Mouse (Mus musculus) forebrain, embryonic 15.5 days (tissue): Measurements from ENCODE around the gene Slc16a14. TPM values are rescaled to one million over a fixed set of nuclear protein-coding genes. Genes with fewer than 3 reads are reported as not detected.

Source experiments
- ATAC-seq: fragments of 200-750 bp; cut with Nextera tagmentation; replicated peaks from 2 replicates; pipeline ENCODE4 v1.8.0; 2017; ENCODE audit warnings: mild to moderate bottlenecking, moderate TSS enrichment, moderate library complexity
- H3K27ac ChIP-seq: fragments of 300-500 bp; sonication (generic); replicated peaks from 2 replicates; pipeline ENCODE4 v1.5.1; 2015; ENCODE audit warnings: mild to moderate bottlenecking, inconsistent platforms
- H3K27me3 ChIP-seq: fragments of 300-500 bp; sonication (generic); 2 replicates; pipeline ENCODE4 v1.6.1; 2015; ENCODE audit warnings: inconsistent platforms
- H3K36me3 ChIP-seq: fragments of 300-500 bp; sonication (generic); 2 replicates; pipeline ENCODE4 v1.6.1; 2015; ENCODE audit warnings: mild to moderate bottlenecking, inconsistent platforms
- H3K4me1 ChIP-seq: fragments of 300-500 bp; sonication (generic); 2 replicates; pipeline ENCODE4 v1.6.1; 2015; ENCODE audit warnings: inconsistent platforms
- H3K4me2 ChIP-seq: fragments of 300-500 bp; sonication (generic); replicated peaks from 2 replicates; pipeline ENCODE4 v1.6.1; 2015; ENCODE audit warnings: mild to moderate bottlenecking, inconsistent platforms
- H3K4me3 ChIP-seq: fragments of 300-500 bp; sonication (generic); 2 replicates; pipeline ENCODE4 v1.5.1; 2015; ENCODE audit warnings: mild to moderate bottlenecking, inconsistent platforms
- H3K9ac ChIP-seq: fragments of 300-500 bp; sonication (generic); replicated peaks from 2 replicates; pipeline ENCODE4 v1.6.1; 2015; ENCODE audit warnings: mild to moderate bottlenecking, inconsistent platforms
- H3K9me3 ChIP-seq: fragments of 300-500 bp; sonication (generic); 2 replicates; pipeline ENCODE4 v1.6.1; 2016; ENCODE audit warnings: inconsistent platforms
- WGBS: fragments of 180-500 bp; shearing (Covaris S2); methylation state at CpG from one replicate; pipeline ENCODE4 v1.1.7; 2015; ENCODE audit warnings: mixed read lengths; 5-methylcytosine and 5-hydroxymethylcytosine counted together
- polyA plus RNA-seq: library from polyadenylated mRNA; unstranded; fragments of >200 nt; fragmentation: Nextera tagmentation; extraction: Ambion mirVana; gene quantifications from 2 replicates; pipeline ENCODE4 v1.2.1, GENCODE M21; 2015

The Slc16a14 gene
- polyA plus RNA-seq, 1 experiment from 2014 or later = 9.2 TPM

- no peaks in the 10 kb centered on the region for H3K27me3 ChIP-seq
- H3K4me2 ChIP-seq = no peak overlapping the region
- no peak overlapping the region for H3K27ac ChIP-seq
- no peaks in the 10 kb centered on the region for H3K36me3 ChIP-seq
- H3K4me3 ChIP-seq = no peak overlapping the region
- no peaks in the 10 kb centered on the region for H3K4me1 ChIP-seq
- no peak for ATAC-seq
- 93% methylated on average over 8 of the region's 8 CpGs for WGBS
- no peaks in the 10 kb centered on the region for H3K9me3 ChIP-seq
- H3K9ac ChIP-seq = no peak overlapping the region
These were observed 55.3 kb downstream of the Slc16a14 start for GRCm38 (mm10) chr1:84879571-84880120.

DNA sequence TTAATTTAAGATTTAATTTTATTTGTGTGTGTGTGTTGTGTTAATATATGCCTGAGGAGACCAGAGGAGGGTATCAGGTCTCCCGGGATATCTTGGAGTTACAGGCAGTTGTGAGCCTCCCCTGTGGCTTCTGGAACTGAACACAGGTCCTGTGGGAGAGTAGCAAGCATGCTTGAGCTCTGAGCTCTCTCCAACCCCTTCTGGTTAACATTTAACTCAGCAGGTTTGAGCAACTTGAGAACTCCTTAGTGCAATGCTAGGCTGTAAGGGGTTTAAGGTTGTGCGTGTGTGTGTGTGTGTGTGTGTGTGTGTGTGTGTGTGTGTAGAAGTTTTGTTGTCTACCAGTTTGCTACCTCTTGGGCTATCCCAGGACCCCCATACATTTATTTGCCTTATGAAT lies 57.3 kb downstream of the Slc16a14 start:
- Histone ChIP-seq H3K9ac (no peak overlapping the region), H3K4me1 (no peaks in the 10 kb centered on the region), H3K27me3 (no peaks in the 10 kb centered on the region), H3K27ac (no peak overlapping the region), H3K4me2 (no peak overlapping the region), H3K9me3 (no peaks in the 10 kb centered on the region), H3K4me3 (no peak overlapping the region), H3K36me3 (no peaks in the 10 kb centered on the region)
- no peak for ATAC-seq
- 88% methylated on average over 2 of the region's 2 CpGs for WGBS

DNA sequence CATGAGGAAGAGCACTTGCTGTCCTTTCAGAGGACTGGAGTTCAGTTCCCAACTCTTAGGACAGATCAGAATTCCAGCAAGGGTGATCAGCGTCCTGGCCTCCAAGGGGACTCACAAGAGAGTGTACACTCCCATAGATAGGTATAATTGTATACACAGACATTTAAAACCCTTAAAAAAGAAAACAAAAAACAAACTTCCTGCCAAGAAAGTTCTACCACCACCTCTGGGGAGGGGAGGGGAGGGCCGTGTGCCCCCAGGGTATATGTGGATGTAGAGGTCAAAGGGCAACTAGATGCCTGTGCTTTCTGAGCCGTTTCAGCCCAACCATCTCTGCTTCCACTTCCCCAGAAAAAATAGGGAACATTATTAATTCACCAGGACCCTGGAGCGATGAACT lies 62.0 kb downstream of the Slc16a14 start:
- no peak overlapping the region for H3K27ac ChIP-seq
- no peaks in the 10 kb centered on the region for H3K36me3 ChIP-seq
- no peak overlapping the region for H3K4me2 ChIP-seq
- no peak overlapping the region for H3K9ac ChIP-seq
- no peak overlapping the region for H3K4me3 ChIP-seq
- WGBS = 71% methylated on average over 4 of the region's 4 CpGs
- H3K27me3 ChIP-seq = no peaks in the 10 kb centered on the region
- no peaks in the 10 kb centered on the region for H3K4me1 ChIP-seq
- ATAC-seq = no peak
- H3K9me3 ChIP-seq = no peaks in the 10 kb centered on the region

DNA sequence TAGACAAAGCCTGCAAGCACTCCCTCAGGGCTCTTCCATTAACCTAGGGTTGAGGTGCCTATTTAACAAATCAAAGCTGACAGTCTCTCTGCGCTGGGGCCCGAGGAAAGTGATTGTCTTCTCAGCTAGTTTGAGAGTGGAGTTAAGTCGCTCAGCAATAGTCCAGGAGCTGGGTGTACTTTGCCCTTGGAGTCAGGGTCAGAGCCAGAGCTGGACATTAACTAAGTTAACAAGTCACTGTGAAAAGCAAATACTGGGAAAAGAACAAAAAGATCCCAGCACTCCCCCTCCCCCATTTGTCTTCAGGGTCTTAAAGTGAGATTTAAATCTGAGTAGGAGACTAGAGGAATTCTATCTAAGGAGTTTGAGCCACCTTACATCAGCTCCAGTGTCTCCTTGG lies 62.8 kb downstream of the Slc16a14 start:
- H3K9me3 ChIP-seq = no peaks in the 10 kb centered on the region
- ATAC-seq = no peak
- no peak overlapping the region for H3K27ac ChIP-seq
- H3K4me3 ChIP-seq = no peak overlapping the region
- no peaks in the 10 kb centered on the region for H3K36me3 ChIP-seq
- H3K4me2 ChIP-seq = no peak overlapping the region
- no peaks in the 10 kb centered on the region for H3K4me1 ChIP-seq
- no peak overlapping the region for H3K9ac ChIP-seq
- WGBS = 17% methylated on average over 3 of the region's 3 CpGs
- no peaks in the 10 kb centered on the region for H3K27me3 ChIP-seq

DNA sequence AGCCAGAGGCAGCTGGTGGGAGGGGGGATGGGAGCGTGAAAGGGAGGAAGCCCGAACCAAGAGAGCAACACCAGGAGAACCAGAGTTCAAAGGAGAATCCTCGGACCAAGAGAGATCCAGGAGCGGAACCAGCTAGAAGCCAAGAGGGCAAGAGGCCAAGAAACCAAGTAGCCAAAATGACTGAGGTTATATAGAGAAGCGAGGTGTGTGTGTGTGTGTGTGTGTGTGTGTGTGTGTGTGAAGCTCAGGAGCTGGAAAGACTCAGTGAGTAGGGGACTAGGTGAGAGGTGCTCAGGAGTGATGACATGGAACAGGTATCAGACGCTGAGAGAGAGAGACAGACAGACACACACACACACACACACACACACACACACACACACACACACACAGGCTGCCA lies 63.8 kb downstream of the Slc16a14 start:
- no peaks in the 10 kb centered on the region for H3K27me3 ChIP-seq
- 69% methylated on average over 5 of the region's 6 CpGs for WGBS
- no peak overlapping the region for H3K9ac ChIP-seq
- no peak for ATAC-seq
- H3K27ac ChIP-seq = no peak overlapping the region
- no peaks in the 10 kb centered on the region for H3K9me3 ChIP-seq
- no peaks in the 10 kb centered on the region for H3K36me3 ChIP-seq
- H3K4me3 ChIP-seq = no peak overlapping the region
- H3K4me2 ChIP-seq = no peak overlapping the region
- no peaks in the 10 kb centered on the region for H3K4me1 ChIP-seq

- Histone ChIP-seq H3K4me1 (no peaks in the 10 kb centered on the region), H3K4me2 (no peak overlapping the region), H3K36me3 (no peaks in the 10 kb centered on the region), H3K9ac (no peak overlapping the region), H3K27me3 (no peaks in the 10 kb centered on the region), H3K4me3 (no peak overlapping the region), H3K27ac (no peak overlapping the region), H3K9me3 (no peaks in the 10 kb centered on the region)
- WGBS = 53% methylated on average over 7 of the region's 7 CpGs
- ATAC-seq = no peak
These were observed 65.4 kb downstream of the Slc16a14 start for GRCm38 (mm10) chr1:84869498-84869897.

DNA sequence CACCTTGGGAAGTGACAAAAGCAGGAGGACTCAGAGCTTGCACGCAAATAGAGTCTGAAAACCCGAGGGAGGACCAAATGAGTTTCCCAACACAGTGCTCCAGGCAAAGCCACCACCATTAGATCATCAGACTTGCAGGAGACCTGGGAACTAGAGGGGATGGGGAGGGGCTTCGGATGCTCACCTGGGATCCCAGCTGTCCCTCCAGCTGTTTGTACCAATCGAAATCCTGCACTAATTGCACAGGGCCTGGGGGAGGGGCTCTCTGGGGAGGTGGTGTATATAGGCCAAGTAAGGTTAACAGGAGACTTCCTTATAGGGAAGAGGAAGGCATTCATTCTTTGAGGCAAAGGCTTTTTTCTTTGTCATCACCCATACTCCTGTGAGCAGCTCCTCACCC lies 66.1 kb downstream of the Slc16a14 start:
- Histone ChIP-seq H3K9ac (no peak overlapping the region), H3K4me1 (no peaks in the 10 kb centered on the region), H3K4me2 (no peak overlapping the region), H3K27ac (no peak overlapping the region), H3K27me3 (no peaks in the 10 kb centered on the region), H3K9me3 (no peaks in the 10 kb centered on the region), H3K36me3 (no peaks in the 10 kb centered on the region), H3K4me3 (no peak overlapping the region)
- ATAC-seq = no peak
- WGBS = 75% methylated on average over 4 of the region's 4 CpGs

DNA sequence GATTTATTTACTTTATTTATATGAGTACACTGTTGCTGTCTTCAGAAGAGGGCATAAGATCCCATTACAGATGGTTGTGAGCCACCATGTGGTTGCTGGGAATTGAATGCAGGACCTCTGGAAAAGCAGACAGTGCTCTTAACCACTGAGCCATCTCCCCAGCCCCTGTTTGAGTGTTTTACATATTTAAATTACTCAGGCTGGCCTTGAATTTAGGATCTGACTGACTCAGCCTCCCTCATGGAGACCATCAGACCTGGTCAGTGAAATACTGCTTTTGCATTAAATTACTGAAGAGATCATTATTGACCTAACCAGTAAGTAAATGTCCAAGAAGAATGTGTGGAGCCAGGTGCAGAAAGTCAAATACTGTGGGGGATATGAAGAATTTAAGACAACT lies 66.6 kb downstream of the Slc16a14 start:
- Histone ChIP-seq H3K9me3 (no peaks in the 10 kb centered on the region), H3K9ac (no peak overlapping the region), H3K4me3 (no peak overlapping the region), H3K27me3 (no peaks in the 10 kb centered on the region), H3K27ac (no peak overlapping the region), H3K4me1 (no peaks in the 10 kb centered on the region), H3K4me2 (no peak overlapping the region), H3K36me3 (no peaks in the 10 kb centered on the region)
- ATAC-seq = no peak

DNA sequence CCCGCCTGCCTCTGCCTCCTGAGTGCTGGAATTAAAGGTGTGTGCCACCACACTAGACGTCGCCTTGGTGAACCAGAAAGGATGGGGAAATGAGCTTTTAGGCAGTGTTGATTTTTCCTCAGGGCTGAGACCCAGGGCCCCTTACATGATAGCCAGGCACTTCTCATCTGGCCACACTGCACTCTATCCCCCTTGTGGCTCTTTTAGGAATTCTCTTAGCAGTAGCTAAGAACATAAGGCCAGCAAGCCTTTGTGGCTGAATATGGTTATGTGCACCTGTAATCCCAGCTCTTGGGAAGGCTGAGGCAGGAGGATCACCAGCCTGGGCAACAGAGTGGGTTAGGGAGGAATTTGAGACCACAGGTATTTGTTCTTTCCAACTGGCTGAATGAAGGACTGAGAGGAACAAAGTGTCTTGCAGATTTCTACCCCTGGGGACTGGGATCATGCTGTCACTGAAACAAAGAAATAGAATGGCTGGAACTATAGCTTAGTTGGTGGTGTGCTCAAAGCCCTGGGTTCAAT lies 68.2 kb downstream of the Slc16a14 start:
- 95% methylated on average over 3 of the region's 3 CpGs for WGBS
- no peaks in the 10 kb centered on the region for H3K27me3 ChIP-seq
- H3K36me3 ChIP-seq = no peaks in the 10 kb centered on the region
- no peak overlapping the region for H3K4me2 ChIP-seq
- ATAC-seq = no peak
- no peak overlapping the region for H3K9ac ChIP-seq
- no peaks in the 10 kb centered on the region for H3K9me3 ChIP-seq
- no peaks in the 10 kb centered on the region for H3K4me1 ChIP-seq
- no peak overlapping the region for H3K27ac ChIP-seq
- no peak overlapping the region for H3K4me3 ChIP-seq

DNA sequence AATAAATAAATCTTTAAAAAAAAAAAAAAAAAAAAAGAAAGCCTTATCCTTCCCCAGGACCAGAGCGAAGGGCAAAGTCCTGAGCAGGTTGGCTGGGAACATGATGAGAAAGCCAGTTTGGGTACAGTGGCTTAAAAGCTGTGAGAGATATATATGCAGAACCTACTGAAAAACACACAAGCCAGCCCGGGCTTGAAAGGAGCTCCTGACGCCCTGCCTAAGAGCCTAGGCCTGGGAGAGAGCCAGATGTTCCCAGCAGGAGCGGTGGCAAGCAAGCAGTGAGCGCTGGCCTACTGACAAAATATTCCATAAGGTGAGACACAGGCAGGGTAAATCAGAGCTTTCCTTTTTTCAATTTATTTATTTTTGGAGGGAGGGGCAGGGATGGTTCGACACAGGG lies 68.7 kb downstream of the Slc16a14 start:
- H3K36me3 ChIP-seq = no peaks in the 10 kb centered on the region
- H3K4me3 ChIP-seq = no peak overlapping the region
- H3K9me3 ChIP-seq = no peaks in the 10 kb centered on the region
- no peak overlapping the region for H3K9ac ChIP-seq
- H3K27me3 ChIP-seq = no peaks in the 10 kb centered on the region
- ATAC-seq = no peak
- H3K4me2 ChIP-seq = no peak overlapping the region
- no peak overlapping the region for H3K27ac ChIP-seq
- WGBS = 85% methylated on average over 6 of the region's 6 CpGs
- no peaks in the 10 kb centered on the region for H3K4me1 ChIP-seq

- H3K27me3 ChIP-seq = no peaks in the 10 kb centered on the region
- no peak for ATAC-seq
- H3K9me3 ChIP-seq = no peaks in the 10 kb centered on the region
- 81% methylated on average over 2 of the region's 2 CpGs for WGBS
- H3K27ac ChIP-seq = no peak overlapping the region
- H3K4me2 ChIP-seq = no peak overlapping the region
- no peak overlapping the region for H3K4me3 ChIP-seq
- H3K9ac ChIP-seq = no peak overlapping the region
- no peaks in the 10 kb centered on the region for H3K4me1 ChIP-seq
- H3K36me3 ChIP-seq = no peaks in the 10 kb centered on the region
These were observed 70.3 kb downstream of the Slc16a14 start for GRCm38 (mm10) chr1:84864645-84865044.

- WGBS = 68% methylated on average over 1 of the region's 1 CpGs
- no peaks in the 10 kb centered on the region for H3K36me3 ChIP-seq
- no peak overlapping the region for H3K4me3 ChIP-seq
- H3K9ac ChIP-seq = no peak overlapping the region
- no peak for ATAC-seq
- H3K4me1 ChIP-seq = no peaks in the 10 kb centered on the region
- no peaks in the 10 kb centered on the region for H3K27me3 ChIP-seq
- H3K27ac ChIP-seq = no peak overlapping the region
- no peaks in the 10 kb centered on the region for H3K9me3 ChIP-seq
- H3K4me2 ChIP-seq = no peak overlapping the region
These were observed 73.7 kb downstream of the Slc16a14 start for GRCm38 (mm10) chr1:84861255-84861630.
